In the genomic region with DNA sequence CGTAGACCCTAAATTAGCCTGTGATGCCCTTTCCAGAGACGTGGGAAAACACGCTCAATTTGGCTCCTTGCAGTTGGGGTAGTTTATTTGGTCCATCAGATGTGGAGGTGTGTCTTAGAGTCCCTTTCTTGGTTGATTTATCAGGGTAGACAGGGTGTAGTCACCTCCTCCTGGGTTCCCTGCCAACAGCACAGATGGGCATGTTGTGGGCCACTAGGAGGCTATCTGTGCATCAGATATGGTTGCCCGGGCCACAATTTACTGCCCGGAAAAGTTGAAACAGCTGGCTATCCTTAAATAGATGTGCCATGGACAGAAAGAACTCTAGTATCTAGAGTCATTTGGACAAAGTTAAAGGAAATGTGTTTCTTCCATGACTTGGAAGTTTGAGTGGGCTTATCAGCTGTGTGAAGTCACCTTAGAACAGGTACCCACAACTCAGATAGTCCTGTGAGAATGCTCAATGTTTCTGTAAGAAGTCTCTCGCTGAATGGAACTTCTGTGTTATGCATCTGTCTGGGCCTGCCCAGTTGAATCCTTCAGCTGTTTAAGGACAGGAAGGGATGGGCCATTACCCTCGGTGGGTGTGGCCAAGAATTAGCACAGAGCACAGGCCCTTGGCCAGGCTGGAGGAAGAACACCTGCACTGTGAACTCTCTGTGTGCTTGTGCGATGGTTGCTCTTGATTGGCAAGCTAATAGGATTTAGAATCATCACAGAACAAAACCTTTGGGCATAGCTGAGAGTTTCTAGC, we compare ENCODE assay signal across 8 mouse cellular contexts. TPM values are rescaled to one million over a fixed set of nuclear protein-coding genes. Genes with fewer than 3 reads are reported as not detected.
DNase-seq lines count a peak whose midpoint lies in the region; ATAC-seq lines count a peak whose summit lies in the region.

No protein-coding gene starts in this region.

- H3K36me3 ChIP-seq in lung, embryonic 15.5 days, result no peaks in the 10 kb centered on the region
- H3K36me3 ChIP-seq in midbrain, embryonic 16.5 days (ENCODE audit: control insufficient read depth, insufficient read depth, low read length), result no peaks in the 10 kb centered on the region

- H3K4me2 ChIP-seq in lung, embryonic 15.5 days, result peak overlapping the region; percentile 95
- H3K4me2 ChIP-seq in midbrain, embryonic 16.5 days (ENCODE audit: low read length), result no peak overlapping the region

- no peak for ATAC-seq in lung, embryonic 15.5 days (ENCODE audit: borderline replicate concordance, extremely low read depth, low FRiP score, low TSS enrichment)
- ATAC-seq in midbrain, embryonic 16.5 days, result no peak

- H3K9ac ChIP-seq in lung, embryonic 15.5 days, result no peak overlapping the region
- no peak overlapping the region for H3K9ac ChIP-seq in midbrain, embryonic 16.5 days (ENCODE audit: low read depth, low read length)

- peak overlapping the region; percentile 91; the same call in 1 of the 2 replicates for H3K4me3 ChIP-seq in lung, embryonic 15.5 days
- no peak overlapping the region for H3K4me3 ChIP-seq in midbrain, embryonic 16.5 days (ENCODE audit: low read depth, low read length)

- intact Hi-C loops in heart, postnatal 25 days (cut with DNase I), result loop anchor here (2.0 to 5.0 kb wide), 3 partner anchors 15 to 158 kb away; no protein-coding TSS in a partner anchor

- H3K4me1 ChIP-seq in lung, embryonic 15.5 days, result peaks cover 28% of the 10 kb centered on the region; the same call in 1 of the 2 replicates
- H3K4me1 ChIP-seq in midbrain, embryonic 16.5 days (ENCODE audit: control insufficient read depth, insufficient read depth, low read length), result peaks cover 10% of the 10 kb centered on the region

- peak; percentile 68 for DNase-seq in urinary bladder, postnatal 14 days (ENCODE audit: low spot score)
- no peak for DNase-seq in urinary bladder, adult 2 months (ENCODE audit: low spot score)
- peak; percentile 30 for DNase-seq in embryo, embryonic 10.5 days (ENCODE audit: low spot score)
- peak; percentile 28 for DNase-seq in heart, postnatal 25 days (ENCODE audit: low spot score)
- no peak for DNase-seq in left cerebral cortex, adult 18-20 months (ENCODE audit: low spot score in 2 of 2)
- no peak for DNase-seq in testis, postnatal 14 days (ENCODE audit: low spot score)

- H3K27me3 ChIP-seq in lung, embryonic 15.5 days, result no peaks in the 10 kb centered on the region
- peaks cover 5% of the 10 kb centered on the region; the same call in 1 of the 2 replicates for H3K27me3 ChIP-seq in midbrain, embryonic 16.5 days (ENCODE audit: control insufficient read depth, insufficient read depth, low read depth, low read length)

- no peak overlapping the region for H3K27ac ChIP-seq in lung, embryonic 15.5 days
- no peak overlapping the region for H3K27ac ChIP-seq in midbrain, embryonic 16.5 days (ENCODE audit: low read length)

- WGBS in lung, embryonic 15.5 days, result 64% methylated on average over 8 of the region's 8 CpGs
- WGBS in midbrain, embryonic 16.5 days, result 81% methylated on average over 8 of the region's 8 CpGs

- H3K9me3 ChIP-seq in lung, embryonic 15.5 days, result no peaks in the 10 kb centered on the region
- H3K9me3 ChIP-seq in midbrain, embryonic 16.5 days (replicated peaks; ENCODE audit: control insufficient read depth, low read length, poor library complexity, severe bottlenecking), result no peaks in the 10 kb centered on the region

RNA-seq across cellular contexts. Expression of a gene that starts 2.3 kb away (rescaled TPM):
- 14.0 and 16.0 TPM in 2 replicates for polyA plus RNA-seq in urinary bladder, adult 2 months (2012; rRNA removed)
- total RNA-seq in heart, postnatal 25 days (2021), result 10 to 100 TPM; 10.6 to 12.2 TPM
- 36.3 and 40.3 TPM in 2 replicates for polyA plus RNA-seq in lung, embryonic 15.5 days (2015; fragmentation: Nextera tagmentation; extraction: Ambion mirVana)
- 10 to 100 TPM; 12.7 to 12.8 TPM for total RNA-seq in left cerebral cortex, adult 18-20 months (2021)
- 6.1 and 6.5 TPM in 2 replicates for polyA plus RNA-seq in midbrain, embryonic 16.5 days (2015; fragmentation: Nextera tagmentation; extraction: Ambion mirVana)

Comparison
In these comparisons a context has a peak if more than half of its experiments do, and no peak if none do; other contexts are left out.
1. DNase-seq: peak in urinary bladder, postnatal 14 days (single experiment), embryo, embryonic 10.5 days (single experiment) and heart, postnatal 25 days (single experiment); none in urinary bladder, adult 2 months (single experiment), left cerebral cortex, adult 18-20 months (0 of 2) and testis, postnatal 14 days (single experiment).